Comparison of ENCODE assay signal across 8 mouse cellular contexts in the genomic region with DNA sequence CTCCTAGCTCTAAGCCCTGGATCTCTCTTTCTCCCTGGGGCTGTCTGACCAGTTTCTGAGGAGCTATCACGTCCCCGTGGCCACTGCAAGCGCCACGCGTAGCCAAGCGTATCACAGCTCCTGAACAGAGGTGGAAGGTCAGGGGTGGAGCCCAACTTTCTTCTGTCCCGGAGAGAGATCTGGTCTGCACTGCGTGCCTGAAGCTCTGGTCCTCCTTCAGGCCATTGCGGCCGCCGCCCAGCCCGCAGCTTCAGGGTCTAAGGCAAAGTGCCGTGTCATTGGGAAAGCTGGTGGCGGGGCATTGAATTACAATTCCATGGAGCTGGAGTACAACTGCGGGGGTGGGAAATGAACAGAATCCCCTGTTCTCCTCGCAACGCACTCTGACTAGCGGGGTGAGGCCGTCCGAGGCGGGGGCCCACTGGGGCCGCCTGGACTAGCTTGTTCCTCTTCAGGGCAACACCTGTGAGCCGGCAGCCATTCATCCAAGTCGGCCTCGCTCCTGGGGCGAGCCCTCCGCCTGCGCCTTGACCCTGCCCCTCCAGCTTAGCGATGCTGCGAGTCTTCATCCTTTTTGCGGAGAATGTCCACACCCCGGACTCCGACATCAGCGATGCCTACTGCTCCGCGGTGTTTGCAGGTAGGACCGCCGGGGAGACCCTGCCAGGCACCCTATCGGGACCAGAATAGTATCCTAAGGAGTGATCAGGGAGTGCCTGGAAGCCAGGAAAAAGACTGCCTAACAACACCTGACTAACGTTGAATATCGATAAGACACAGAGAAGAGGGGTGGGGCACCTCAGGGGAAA. TPM values are rescaled to one million over a fixed set of nuclear protein-coding genes. Genes with fewer than 3 reads are reported as not detected.
DNase-seq lines count a peak whose midpoint lies in the region; ATAC-seq lines count a peak whose summit lies in the region.

A gene (plus strand): TSS at position 228 of the 809 bp plus-strand sequence.

- peak within 1 kb of the TSS; percentile 85 for H3K4me2 ChIP-seq in intestine, embryonic 14.5 days (ENCODE audit: low read length)
- H3K4me2 ChIP-seq in liver, embryonic 15.5 days = peak within 1 kb of the TSS; percentile 50

- H3K4me1 ChIP-seq in brown adipose tissue, adult 24 weeks (ENCODE audit: control insufficient read depth, insufficient read depth, insufficient read length, low read length) = peaks cover 3% of the 10 kb centered on the region; the same call in 1 of the 2 replicates
- H3K4me1 ChIP-seq in intestine, embryonic 14.5 days (replicated peaks; ENCODE audit: control insufficient read depth, insufficient read depth, low read length) = peaks cover 21% of the 10 kb centered on the region
- 0 out of 2 replicates have a peak, but pooled peaks cover 9% of the 10 kb centered on the region for H3K4me1 ChIP-seq in liver, embryonic 15.5 days (replicated peaks)

- H3K9me3 ChIP-seq in intestine, embryonic 14.5 days (ENCODE audit: control insufficient read depth, low read length) = no peaks in the 10 kb centered on the region
- H3K9me3 ChIP-seq in liver, embryonic 15.5 days (replicated peaks) = no peaks in the 10 kb centered on the region

- DNase-seq in layer of hippocampus, postnatal 10 days (ENCODE audit: low spot score in 2 of 2) = peak; percentile 31 to 35
- no peak for DNase-seq in layer of hippocampus, adult 9-11 months
- peak in 1 of 2 experiments; percentile 51 for DNase-seq in gastrocnemius, postnatal 4 days (ENCODE audit: low spot score in 2 of 2)
- DNase-seq in intestine, embryonic 14.5 days (ENCODE audit: low spot score) = peak; percentile 75
- peak; percentile 59 for DNase-seq in retina, embryonic 14.5 days (ENCODE audit: low spot score)
- DNase-seq in spleen, postnatal 14 days (ENCODE audit: low spot score in 2 of 2) = no peak

- H3K4me3 ChIP-seq in brown adipose tissue, adult 24 weeks (ENCODE audit: insufficient read depth, low read depth, low read length) = peak within 1 kb of the TSS; percentile 51
- H3K4me3 ChIP-seq in intestine, embryonic 14.5 days (ENCODE audit: low read depth, low read length) = peak within 1 kb of the TSS; percentile 40
- peak within 1 kb of the TSS; percentile 24 for H3K4me3 ChIP-seq in liver, embryonic 15.5 days (replicated peaks)

- no peak within 1 kb of the TSS for H3K27ac ChIP-seq in brown adipose tissue, adult 24 weeks (replicated peaks; ENCODE audit: low read depth, low read length)
- peak within 1 kb of the TSS; percentile 47; the same call in 1 of the 2 replicates for H3K27ac ChIP-seq in intestine, embryonic 14.5 days (ENCODE audit: low read depth)
- H3K27ac ChIP-seq in liver, embryonic 15.5 days (replicated peaks) = no peak within 1 kb of the TSS

- no peaks in the 10 kb centered on the region for H3K36me3 ChIP-seq in intestine, embryonic 14.5 days (ENCODE audit: control insufficient read depth, insufficient read depth, low read length)
- no peaks in the 10 kb centered on the region for H3K36me3 ChIP-seq in liver, embryonic 15.5 days (replicated peaks)

- no peaks in the 10 kb centered on the region for H3K27me3 ChIP-seq in intestine, embryonic 14.5 days (replicated peaks; ENCODE audit: control insufficient read depth, insufficient read depth, low read length)
- H3K27me3 ChIP-seq in liver, embryonic 15.5 days = peaks cover 31% of the 10 kb centered on the region

- WGBS in intestine, embryonic 14.5 days = under 1% methylated on average over 41 of the region's 41 CpGs
- WGBS in liver, embryonic 15.5 days (ENCODE audit: insufficient replicate concordance) = 3% methylated on average over 41 of the region's 41 CpGs

- ATAC-seq in intestine, embryonic 14.5 days (replicated peaks; ENCODE audit: low FRiP score, low TSS enrichment, low read depth) = peak; percentile 63
- no peak for ATAC-seq in liver, embryonic 15.5 days (ENCODE audit: insufficient read depth)

- peak within 1 kb of the TSS; percentile 29 for H3K9ac ChIP-seq in intestine, embryonic 14.5 days (ENCODE audit: low read length)
- no peak within 1 kb of the TSS for H3K9ac ChIP-seq in liver, embryonic 15.5 days

RNA-seq across cellular contexts. Expression of the gene that starts here (rescaled TPM):
- 1 to 10 TPM; 3.5 to 4.0 TPM for total RNA-seq in layer of hippocampus, postnatal 10 days (2021)
- 13.8 and 22.9 TPM in 2 replicates for polyA plus RNA-seq in brown adipose tissue, adult 24 weeks (2012; ENCODE audit: insufficient read depth, insufficient read length, missing spikeins)
- total RNA-seq in gastrocnemius, postnatal 4 days (2021) = 100 to 1,000 TPM; 113 to 130 TPM
- 10.8 and 11.1 TPM in 2 replicates for polyA plus RNA-seq in intestine, embryonic 14.5 days (2014; fragmentation: Nextera tagmentation; extraction: Ambion mirVana)
- polyA plus RNA-seq in liver, embryonic 15.5 days (2015; fragmentation: Nextera tagmentation; extraction: Ambion mirVana) = 1.5 and 2.7 TPM in 2 replicates

Comparison
In these comparisons a context has a peak if more than half of its experiments do, and no peak if none do; other contexts are left out.
1. RNA of the gene that starts here (total RNA-seq): 113 to 130 TPM in gastrocnemius, postnatal 4 days; 3.5 to 4.0 TPM in layer of hippocampus, postnatal 10 days; every median in the first group is over 10 times any median in the second.
2. DNase-seq: peak in layer of hippocampus, postnatal 10 days (2 of 2), intestine, embryonic 14.5 days (single experiment) and retina, embryonic 14.5 days (single experiment); none in layer of hippocampus, adult 9-11 months (single experiment) and spleen, postnatal 14 days (0 of 2).
3. Peak in every context shown above with its lines, with median percentiles within 50 percentile points of each other: H3K4me3 ChIP-seq.